In the genomic region with DNA sequence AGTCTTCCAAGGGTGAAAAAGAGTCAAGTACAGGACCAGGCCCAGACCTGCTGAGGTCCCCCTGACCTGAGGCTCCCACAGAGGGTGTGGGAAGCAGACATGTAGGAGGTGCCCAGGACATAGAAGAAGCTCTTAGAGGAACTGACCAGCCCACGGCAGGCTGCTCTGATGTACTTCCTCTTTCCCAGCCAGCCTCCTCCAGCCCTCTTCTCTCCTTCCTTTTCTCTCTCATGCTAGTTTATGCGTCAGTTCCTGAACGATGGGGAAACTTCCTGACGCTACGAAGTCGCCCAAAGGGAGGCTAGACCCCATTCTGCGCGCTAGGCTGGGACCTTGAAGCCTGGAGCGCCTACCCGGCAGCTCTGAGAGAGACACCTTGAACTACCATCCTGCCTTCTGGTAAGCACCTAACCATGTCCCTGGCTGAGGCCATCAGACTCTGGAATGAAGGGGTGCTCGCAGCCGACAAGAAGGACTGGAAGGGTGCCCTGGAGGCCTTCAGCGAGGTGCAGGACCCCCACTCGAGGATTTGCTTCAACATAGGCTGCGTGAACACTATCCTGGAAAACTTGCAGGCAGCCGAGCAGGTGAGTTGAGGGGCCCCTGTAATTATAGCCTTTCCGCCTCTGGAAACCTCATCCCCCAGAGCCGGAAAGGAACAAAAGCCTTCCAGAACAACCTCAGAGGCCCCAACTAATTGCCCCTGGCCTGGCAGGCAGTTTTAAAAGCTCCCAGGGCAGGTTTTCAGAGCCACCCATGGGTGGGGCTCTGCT, we compare ENCODE assay signal across 12 mouse cellular contexts. TPM values are rescaled to one million over a fixed set of nuclear protein-coding genes. Genes with fewer than 3 reads are reported as not detected.
DNase-seq lines count a peak whose midpoint lies in the region; ATAC-seq and TF ChIP-seq lines count a peak whose summit lies in the region.
"Had no signal": no experiment of that assay in that cellular context is flagged by ENCODE, and none has a peak within 500 bp of the region (broad histone marks: within the 10 kb centered on the region; RNA-seq: fewer than 3 reads in every experiment).

No protein-coding gene starts in this region.

- no peak for ATAC-seq in liver, embryonic 14.5 days (ENCODE audit: insufficient read depth)
- no peak for ATAC-seq in frontal cortex, adult (ENCODE audit: low TSS enrichment)

- DNase-seq in layer of hippocampus, adult 2 months (ENCODE audit: low spot score in 2 of 2) = no peak
- no peak for DNase-seq in layer of hippocampus, adult 9-10 months (ENCODE audit: low spot score)
- DNase-seq in embryonic facial prominence, embryonic 10.5 days (ENCODE audit: low spot score) = peak; percentile 42
- no peak for DNase-seq in liver, embryonic 14.5 days (ENCODE audit: low read depth in 3 of 3, low spot score in 3 of 3)
- DNase-seq in spleen, postnatal 36 days (ENCODE audit: low spot score in 2 of 2) = peak; percentile 67 to 74
- no peak for DNase-seq in right cerebral cortex, adult 18-20 months
- no peak for DNase-seq in neural tube, embryonic 10.5 days (ENCODE audit: extremely low spot score, low spot score)
- DNase-seq: cerebellum, postnatal 36 days; right cerebral cortex, postnatal 14 days had no signal

- TF ChIP-seq EP300 in liver, embryonic 14.5 days (IDR thresholded peaks at IDR 0.05; ENCODE audit: low read depth) = no peak

- WGBS in embryonic facial prominence, embryonic 10.5 days = 67% methylated on average over 18 of the region's 18 CpGs
- WGBS in liver, embryonic 14.5 days (ENCODE audit: insufficient replicate concordance) = 18% methylated on average over 18 of the region's 18 CpGs

- peaks cover 30% of the 10 kb centered on the region for H3K4me1 ChIP-seq in embryonic facial prominence, embryonic 10.5 days
- peaks cover 0 to 2% of the 10 kb centered on the region in 2 experiments; a peak in 1 of 4 replicates for H3K4me1 ChIP-seq in liver, embryonic 14.5 days (replicated peaks; ENCODE audit: control insufficient read depth in 2 of 2, insufficient read depth in 2 of 2, low read length in 1 of 2)

- no peak for TF ChIP-seq CTCF in layer of hippocampus, adult 2 months (conservative IDR thresholded peaks at IDR 0.05)
- TF ChIP-seq CTCF in liver, embryonic 14.5 days (IDR thresholded peaks at IDR 0.05; ENCODE audit: low read depth) = no peak

- H3K36me3 ChIP-seq in embryonic facial prominence, embryonic 10.5 days (replicated peaks) = no peaks in the 10 kb centered on the region
- H3K36me3 ChIP-seq in liver, embryonic 14.5 days (replicated peaks; ENCODE audit: control insufficient read depth, insufficient read depth, low read depth) = no peaks in the 10 kb centered on the region

- H3K9ac ChIP-seq in liver, embryonic 14.5 days (replicated peaks) = no peak overlapping the region

- no peaks in the 10 kb centered on the region for H3K9me3 ChIP-seq in embryonic facial prominence, embryonic 10.5 days
- no peaks in the 10 kb centered on the region for H3K9me3 ChIP-seq in liver, embryonic 14.5 days (ENCODE audit: control insufficient read depth, low read length)

- 0 out of 2 replicates have a peak overlapping the region, but pooled peaks have one; percentile 2 for H3K27ac ChIP-seq in layer of hippocampus, adult 2 months
- peak overlapping the region; percentile 40; the same call in 1 of the 2 replicates for H3K27ac ChIP-seq in embryonic facial prominence, embryonic 10.5 days (replicated peaks)
- H3K27ac ChIP-seq in liver, embryonic 14.5 days = no peak overlapping the region

- no peak overlapping the region for H3K4me3 ChIP-seq in layer of hippocampus, adult 2 months
- H3K4me3 ChIP-seq in embryonic facial prominence, embryonic 10.5 days = no peak overlapping the region
- peak overlapping the region; percentile 17 to 31; a peak in 3 of 4 replicates for H3K4me3 ChIP-seq in liver, embryonic 14.5 days (ENCODE audit: insufficient read depth in 1 of 2, low read depth in 2 of 2, low read length in 2 of 2)

- no peaks in the 10 kb centered on the region for H3K27me3 ChIP-seq in embryonic facial prominence, embryonic 10.5 days (replicated peaks; ENCODE audit: low read depth, poor library complexity, severe bottlenecking)
- no peaks in the 10 kb centered on the region for H3K27me3 ChIP-seq in liver, embryonic 14.5 days (ENCODE audit: control insufficient read depth, insufficient read depth, low read length)

- H3K4me2 ChIP-seq in liver, embryonic 14.5 days (ENCODE audit: low read depth) = peak overlapping the region; percentile 6; the same call in 1 of the 2 replicates

RNA-seq across cellular contexts. Expression of a gene that starts 7.8 kb away (rescaled TPM):
- total RNA-seq in layer of hippocampus, adult 2 months (2021) = 1 to 10 TPM; 1.9 to 2.9 TPM
- polyA plus RNA-seq in embryonic facial prominence, embryonic 10.5 days (2016; fragmentation: Nextera tagmentation; extraction: Ambion mirVana) = 2.2 and 2.6 TPM in 2 replicates
- 4.7 and 7.3 TPM in 2 replicates for polyA plus RNA-seq in liver, embryonic 14.5 days (2012; rRNA removed)
- polyA plus RNA-seq in liver, embryonic 14.5 days (2014; fragmentation: Nextera tagmentation; extraction: Ambion mirVana) = 7.5 and 7.7 TPM in 2 replicates

RNA-seq across cellular contexts. Expression of a gene that starts 41.5 kb away (rescaled TPM):
- 100 to 1,000 TPM; 185 to 193 TPM for total RNA-seq in layer of hippocampus, adult 2 months (2021)
- polyA plus RNA-seq in embryonic facial prominence, embryonic 10.5 days (2016; fragmentation: Nextera tagmentation; extraction: Ambion mirVana) = 198 and 199 TPM in 2 replicates
- polyA plus RNA-seq in liver, embryonic 14.5 days (2012; rRNA removed) = 31.3 and 71.2 TPM in 2 replicates
- 156 and 162 TPM in 2 replicates for polyA plus RNA-seq in liver, embryonic 14.5 days (2014; fragmentation: Nextera tagmentation; extraction: Ambion mirVana)

RNA-seq across cellular contexts. Expression of a gene that starts 41.7 kb away (rescaled TPM):
- 100 to 1,000 TPM; 126 TPM for total RNA-seq in layer of hippocampus, adult 2 months (2021)
- polyA plus RNA-seq in embryonic facial prominence, embryonic 10.5 days (2016; fragmentation: Nextera tagmentation; extraction: Ambion mirVana) = 28.0 and 30.8 TPM in 2 replicates
- polyA plus RNA-seq in liver, embryonic 14.5 days (2012; rRNA removed) = 4.4 and 5.4 TPM in 2 replicates
- 8.6 and 11.5 TPM in 2 replicates for polyA plus RNA-seq in liver, embryonic 14.5 days (2014; fragmentation: Nextera tagmentation; extraction: Ambion mirVana)

RNA-seq across cellular contexts. Expression of a gene that starts 57.5 kb away (rescaled TPM):
- not detected for total RNA-seq in layer of hippocampus, adult 2 months (2021)
- polyA plus RNA-seq in embryonic facial prominence, embryonic 10.5 days (2016; fragmentation: Nextera tagmentation; extraction: Ambion mirVana) = not detected in 2 replicates
- polyA plus RNA-seq in liver, embryonic 14.5 days (2012; rRNA removed) = not detected in 2 replicates
- polyA plus RNA-seq in liver, embryonic 14.5 days (2014; fragmentation: Nextera tagmentation; extraction: Ambion mirVana) = not detected in 2 replicates
- polyA plus RNA-seq: heart, embryonic 14.5 days; limb, embryonic 14.5 days had no signal

Comparison
In these comparisons a context has a peak if more than half of its experiments do, and no peak if none do; other contexts are left out.
1. DNase-seq: peak in embryonic facial prominence, embryonic 10.5 days (single experiment) and spleen, postnatal 36 days (2 of 2); none in layer of hippocampus, adult 2 months (0 of 2), layer of hippocampus, adult 9-10 months (single experiment), liver, embryonic 14.5 days (0 of 3), right cerebral cortex, adult 18-20 months (single experiment) and neural tube, embryonic 10.5 days (single experiment).
2. H3K4me3 ChIP-seq: peak in liver, embryonic 14.5 days (2 of 2); none in layer of hippocampus, adult 2 months (single experiment) and embryonic facial prominence, embryonic 10.5 days (single experiment).